8 mouse cellular contexts compared by ENCODE assay signal in genomic region chr3:122293954-122294850, GRCm38 (mm10). TPM values are rescaled to one million over a fixed set of nuclear protein-coding genes. Genes with fewer than 3 reads are reported as not detected.
DNase-seq lines count a peak whose midpoint lies in the region; ATAC-seq and TF ChIP-seq lines count a peak whose summit lies in the region.

Gene Bcar3 (plus strand): TSS chr3:122294136.

- H3K9ac ChIP-seq in forebrain, postnatal 0 days = peak within 1 kb of the TSS; percentile 97
- peak within 1 kb of the TSS; percentile 87 for H3K9ac ChIP-seq in neural tube, embryonic 15.5 days (replicated peaks)

- H3K36me3 ChIP-seq in G1E (replicated peaks) = no peaks in the 10 kb centered on the region
- H3K36me3 ChIP-seq in forebrain, postnatal 0 days (ENCODE audit: insufficient read depth) = no peaks in the 10 kb centered on the region
- no peaks in the 10 kb centered on the region for H3K36me3 ChIP-seq in neural tube, embryonic 15.5 days

- intact Hi-C loops in heart, postnatal 36 days (cut with DNase I) = loop anchor here (1.0 to 10.0 kb wide), 5 partner anchors 20 to 631 kb away; partner anchors contain the start of genes 1810037I17Rik, Arhgap29 and Dnttip2

- H3K27me3 ChIP-seq in G1E (ENCODE audit: insufficient read depth, low read length) = peaks cover 16% of the 10 kb centered on the region
- no peaks in the 10 kb centered on the region for H3K27me3 ChIP-seq in forebrain, postnatal 0 days (ENCODE audit: insufficient read depth, low read length)
- no peaks in the 10 kb centered on the region for H3K27me3 ChIP-seq in neural tube, embryonic 15.5 days (replicated peaks)

- peak; percentile 85 for DNase-seq in G1E (ENCODE audit: low spot score)
- DNase-seq in cerebellum, adult 11 months = peak; percentile 90
- DNase-seq in forebrain, postnatal 0 days = peak; percentile 98
- DNase-seq in heart, postnatal 36 days = peak; percentile 89 to 92
- peak; percentile 92 to 97 for DNase-seq in layer of hippocampus, adult 18-20 months (ENCODE audit: low spot score in 2 of 2)
- peak; percentile 91 to 94 for DNase-seq in lung, adult 18-20 months
- peak; percentile 93 for DNase-seq in testis, postnatal 10 days (ENCODE audit: low spot score)

- peak; percentile 76 for ATAC-seq in G1E (ENCODE audit: extremely low read depth, insufficient number of reproducible peaks, low FRiP score, poor library complexity, severe bottlenecking)
- ATAC-seq in forebrain, postnatal 0 days = peak; percentile 90
- peak; percentile 90 for ATAC-seq in neural tube, embryonic 15.5 days (ENCODE audit: low FRiP score)

- H3K9me3 ChIP-seq in G1E (replicated peaks) = no peaks in the 10 kb centered on the region
- H3K9me3 ChIP-seq in forebrain, postnatal 0 days (ENCODE audit: low read length) = no peaks in the 10 kb centered on the region
- no peaks in the 10 kb centered on the region for H3K9me3 ChIP-seq in neural tube, embryonic 15.5 days (replicated peaks)

- H3K4me3 ChIP-seq in G1E (ENCODE audit: low read depth, low read length) = peak within 1 kb of the TSS; percentile 82
- H3K4me3 ChIP-seq in forebrain, postnatal 0 days (ENCODE audit: low read depth, low read length) = peak within 1 kb of the TSS; percentile 65
- peak within 1 kb of the TSS; percentile 68 for H3K4me3 ChIP-seq in neural tube, embryonic 15.5 days (replicated peaks)

- peak within 1 kb of the TSS; percentile 76 for H3K4me2 ChIP-seq in forebrain, postnatal 0 days (ENCODE audit: low read depth)
- H3K4me2 ChIP-seq in neural tube, embryonic 15.5 days = peak within 1 kb of the TSS; percentile 83

- peaks cover 28% of the 10 kb centered on the region for H3K4me1 ChIP-seq in G1E (ENCODE audit: insufficient read depth, low read depth, low read length)
- peaks cover 23% of the 10 kb centered on the region for H3K4me1 ChIP-seq in forebrain, postnatal 0 days (ENCODE audit: insufficient read depth)
- peaks cover 49% of the 10 kb centered on the region for H3K4me1 ChIP-seq in neural tube, embryonic 15.5 days

- TF ChIP-seq CTCF in G1E (IDR thresholded peaks at IDR 0.05; ENCODE audit: low read depth, low read length) = no peak
- TF ChIP-seq CTCF in forebrain, postnatal 0 days (IDR thresholded peaks at IDR 0.05; ENCODE audit: low read depth) = no peak

- WGBS in forebrain, postnatal 0 days = 2% methylated on average over 37 of the region's 37 CpGs
- 1% methylated on average over 37 of the region's 37 CpGs for WGBS in neural tube, embryonic 15.5 days

- peak within 1 kb of the TSS; percentile 99 for H3K27ac ChIP-seq in forebrain, postnatal 0 days (ENCODE audit: low read depth, low read length)
- H3K27ac ChIP-seq in neural tube, embryonic 15.5 days (replicated peaks) = peak within 1 kb of the TSS; percentile 100

RNA-seq across cellular contexts. Expression of gene Bcar3, which starts in this region (rescaled TPM):
- total RNA-seq in G1E (2014; fragmentation: Nextera tagmentation) (not detected in 2 replicates), G1E (2017) (0.27 TPM in 1 of 2 replicates, not detected in the other)
- polyA plus RNA-seq in G1E (2012) = not detected in 2 replicates
- 9.5 and 11.4 TPM in 2 replicates for total RNA-seq in forebrain, postnatal 0 days (2014; rRNA removed)
- 6.4 and 7.3 TPM in 2 replicates for polyA plus RNA-seq in forebrain, postnatal 0 days (2015; fragmentation: Nextera tagmentation; extraction: Ambion mirVana)
- 1 to 10 TPM; 6.3 to 8.2 TPM for total RNA-seq in heart, postnatal 36 days (2021)
- 1 to 10 TPM; 8.8 to 9.8 TPM for total RNA-seq in layer of hippocampus, adult 18-20 months (2021)
- polyA plus RNA-seq in neural tube, embryonic 15.5 days (2015; fragmentation: Nextera tagmentation; extraction: Ambion mirVana) = 5.5 and 7.4 TPM in 2 replicates

Comparison
In these comparisons a context has a peak if more than half of its experiments do, and no peak if none do; other contexts are left out.
1. Peak in every context shown above with its lines: DNase-seq, ATAC-seq, H3K4me3 ChIP-seq and H3K27ac ChIP-seq.
2. Peak in DNase-seq, ATAC-seq and H3K4me3 ChIP-seq in G1E; RNA of the gene not detected or under 1 TPM.